Mouse (Mus musculus) thymus, adult 2 months (tissue): ENCODE data around the gene Scn3b.

Experiments used
- CTCF ChIP-seq: fragments of 200-500 bp; IDR thresholded peaks from 2 replicates; pipeline ENCODE4 v1.5.1; 2012; ENCODE audit warnings: mild to moderate bottlenecking, control low read depth, low read length, moderate library complexity, borderline replicate concordance; ENCODE audit not compliant: control insufficient read depth, poor library complexity, insufficient read depth; ENCODE audit errors: extremely low read depth
- POLR2A ChIP-seq: fragments of 200-500 bp; IDR thresholded peaks from 2 replicates; pipeline ENCODE4 v1.6.1; 2012; ENCODE audit warnings: mild to moderate bottlenecking, low read length, control low read depth, moderate library complexity; ENCODE audit not compliant: control insufficient read depth, poor library complexity, insufficient read depth; ENCODE audit errors: extremely low read depth

GRCm38 (mm10) chr9:40323171-40323570, 54.2 kb downstream of the Scn3b start:
- no peak for TF ChIP-seq CTCF
- TF ChIP-seq POLR2A = no peak
